Mouse (Mus musculus): ENCODE measurements at regions not wholly inside any gene's neighbourhood (a gene's known extent, or its start where the extent isn't known, plus 50 kb on each side); places are given as distances from the start of the nearest gene placed in this dataset.

DNA sequence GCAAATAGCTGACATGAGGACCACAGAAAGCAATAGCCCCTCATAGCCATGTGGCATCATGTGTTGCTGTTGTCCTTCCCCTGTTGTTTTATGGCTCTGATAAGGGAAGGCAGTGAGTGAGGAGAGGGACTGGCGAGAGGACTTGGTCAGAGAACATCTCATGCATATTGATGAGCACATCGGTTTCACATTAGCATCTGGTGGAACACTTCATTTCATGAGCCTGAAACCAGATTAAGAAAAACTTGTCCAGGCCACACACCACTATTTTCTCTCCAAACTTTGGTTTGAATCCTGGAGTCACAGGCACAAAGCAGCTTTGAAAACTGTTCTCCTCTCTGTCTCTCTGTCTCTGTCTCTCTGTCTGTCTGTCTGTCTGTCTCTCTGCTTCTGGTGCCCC lies 451.0 kb upstream of the Mgmt start:
- Histone ChIP-seq H3K4me1 (no peaks in the 10 kb centered on the region), H3K27me3 (replicated peaks) (no peaks in the 10 kb centered on the region), H3K4me2 (no peak overlapping the region), H3K9me3 (no peaks in the 10 kb centered on the region), H3K36me3 (replicated peaks) (no peaks in the 10 kb centered on the region), H3K4me3 (no peak overlapping the region), H3K9ac (no peak overlapping the region), H3K27ac (no peak overlapping the region)
- WGBS, result 42% methylated on average over 2 of the region's 2 CpGs
- ATAC-seq (replicated peaks), result no peak

DNA sequence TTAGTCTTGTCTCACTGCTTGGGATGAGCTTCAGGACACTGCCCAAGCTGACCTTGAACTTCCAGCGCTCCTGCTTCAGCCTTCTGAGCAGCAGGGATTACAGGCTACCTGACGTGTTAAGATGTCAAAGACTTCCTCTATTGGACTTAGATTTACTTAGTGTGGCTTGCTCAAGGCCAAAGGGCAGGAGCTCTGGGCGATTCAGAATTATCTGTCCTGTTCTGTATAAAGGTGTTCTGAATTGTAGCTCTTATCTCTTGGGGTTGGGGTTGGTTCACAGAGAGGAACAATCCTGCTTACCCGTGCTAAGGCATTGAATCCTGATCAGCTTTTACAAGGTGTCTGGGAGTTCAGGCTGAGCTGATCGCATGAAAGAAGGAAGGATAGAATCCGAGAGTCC lies 449.3 kb upstream of the Mgmt start:
- Histone ChIP-seq H3K27ac (no peak overlapping the region), H3K4me2 (no peak overlapping the region), H3K9ac (no peak overlapping the region), H3K36me3 (replicated peaks) (no peaks in the 10 kb centered on the region), H3K27me3 (replicated peaks) (no peaks in the 10 kb centered on the region), H3K4me1 (no peaks in the 10 kb centered on the region), H3K9me3 (no peaks in the 10 kb centered on the region), H3K4me3 (no peak overlapping the region)
- no peak for ATAC-seq (replicated peaks)
- 84% methylated on average over 6 of the region's 6 CpGs for WGBS

DNA sequence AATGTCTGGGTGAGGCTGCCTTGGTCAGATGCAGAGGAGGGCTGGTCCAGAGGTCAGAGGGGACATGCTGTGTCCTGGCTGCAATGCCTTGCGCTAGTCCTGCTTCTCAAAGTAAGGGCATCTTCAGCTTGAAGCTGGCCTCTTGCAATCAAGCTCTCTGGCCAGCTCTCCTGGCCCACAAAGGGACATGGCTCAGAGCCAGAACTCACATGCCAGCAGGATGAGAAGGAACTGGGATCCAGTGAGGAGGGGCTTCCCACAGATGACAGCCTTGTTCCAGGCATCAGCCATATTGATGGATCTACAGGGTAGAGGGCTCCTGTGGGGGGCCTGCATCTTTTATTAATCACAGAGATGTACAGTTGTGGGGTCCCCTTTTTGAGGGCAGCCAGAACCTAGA lies 445.1 kb upstream of the Mgmt start:
- Histone ChIP-seq H3K4me2 (no peak overlapping the region), H3K9me3 (no peaks in the 10 kb centered on the region), H3K4me3 (no peak overlapping the region), H3K27ac (no peak overlapping the region), H3K4me1 (peaks cover 3% of the 10 kb centered on the region; the same call in 1 of the 2 replicates), H3K36me3 (replicated peaks) (no peaks in the 10 kb centered on the region), H3K9ac (no peak overlapping the region), H3K27me3 (replicated peaks) (no peaks in the 10 kb centered on the region)
- ATAC-seq (replicated peaks), result no peak
- WGBS, result 87% methylated on average over 1 of the region's 1 CpGs

DNA sequence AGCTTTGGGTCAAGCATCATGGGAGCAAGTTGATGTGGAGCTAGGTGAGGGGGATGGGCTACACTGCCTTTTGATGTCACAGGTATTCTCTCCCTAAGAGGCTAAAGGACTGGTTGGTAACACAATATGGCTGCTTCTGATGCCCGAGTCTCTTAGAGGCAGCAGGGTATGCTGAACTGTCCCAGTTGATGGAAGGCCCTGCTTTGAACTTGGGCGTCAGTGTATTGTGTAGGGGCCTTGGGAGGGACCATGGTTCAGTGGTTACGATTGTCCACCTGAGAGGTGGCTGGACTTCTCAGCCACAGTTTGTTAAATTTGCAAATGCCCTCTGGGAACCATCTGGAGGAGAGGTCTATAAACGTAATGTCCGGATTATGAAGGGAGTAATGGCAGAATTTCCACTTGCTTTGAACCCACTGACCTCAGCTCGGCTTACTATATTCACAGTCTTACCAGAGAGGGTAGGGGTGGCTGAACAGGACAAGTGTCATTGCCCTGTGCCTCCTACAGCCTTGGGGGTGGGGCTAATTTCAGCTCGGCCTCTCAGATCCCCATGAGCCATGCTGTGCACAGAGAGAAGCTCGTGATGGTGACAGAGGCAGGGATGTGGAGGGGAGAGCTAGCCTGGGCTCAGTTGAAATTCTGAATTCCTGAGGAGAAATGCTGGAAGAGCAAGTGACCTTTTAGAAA lies 442.6 kb upstream of the Mgmt start:
- Histone ChIP-seq H3K4me3 (no peak overlapping the region), H3K27ac (no peak overlapping the region), H3K36me3 (replicated peaks) (no peaks in the 10 kb centered on the region), H3K9me3 (no peaks in the 10 kb centered on the region), H3K4me2 (no peak overlapping the region), H3K4me1 (peaks cover 3% of the 10 kb centered on the region; the same call in 1 of the 2 replicates), H3K27me3 (replicated peaks) (no peaks in the 10 kb centered on the region), H3K9ac (no peak overlapping the region)
- WGBS, result 68% methylated on average over 8 of the region's 8 CpGs
- ATAC-seq (replicated peaks), result no peak

DNA sequence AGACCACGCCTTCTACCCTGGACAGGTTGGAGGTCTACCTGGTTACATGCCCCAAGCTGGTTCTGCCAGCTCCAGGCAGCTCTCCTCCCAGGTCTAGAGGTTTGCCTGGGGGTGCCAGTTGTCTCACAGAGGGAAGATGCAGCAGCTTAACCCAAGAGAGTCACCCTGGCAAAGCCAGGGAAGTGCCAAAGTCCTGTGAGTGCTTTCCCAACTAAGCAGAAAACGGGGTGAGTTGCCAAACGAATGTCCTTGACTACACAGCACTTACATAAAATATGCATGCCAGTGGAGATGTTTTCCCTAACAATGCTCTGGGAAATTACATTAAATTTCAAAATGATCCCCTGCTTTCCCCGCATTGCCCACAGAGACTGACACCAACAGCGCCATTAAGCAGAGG lies 441.9 kb upstream of the Mgmt start:
- WGBS, result 62% methylated on average over 5 of the region's 5 CpGs
- no peaks in the 10 kb centered on the region for H3K36me3 ChIP-seq (replicated peaks)

DNA sequence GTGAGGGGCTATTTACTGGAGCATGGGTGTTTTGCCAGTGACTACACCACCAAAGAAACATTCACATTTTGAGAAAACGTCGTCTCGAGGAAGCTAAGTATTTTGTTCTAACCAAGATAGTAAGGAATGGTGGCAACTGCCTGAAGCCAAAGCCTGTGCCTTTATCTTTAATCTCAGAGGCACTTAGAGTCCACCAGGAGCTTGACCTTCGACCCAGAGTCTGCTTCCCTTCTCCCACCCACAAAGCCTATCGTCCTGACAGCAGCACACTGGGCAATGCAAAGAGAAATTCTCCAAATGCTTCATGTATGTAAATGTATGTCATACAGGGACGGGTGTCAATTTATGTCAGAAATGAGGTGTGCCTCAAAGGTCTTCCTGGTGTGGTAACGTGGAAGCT lies 437.2 kb upstream of the Mgmt start:
- 59% methylated on average over 7 of the region's 7 CpGs for WGBS
- Histone ChIP-seq H3K36me3 (replicated peaks) (no peaks in the 10 kb centered on the region), H3K27ac (no peak overlapping the region), H3K4me3 (no peak overlapping the region), H3K4me1 (peaks cover 3% of the 10 kb centered on the region; the same call in 1 of the 2 replicates), H3K27me3 (replicated peaks) (no peaks in the 10 kb centered on the region), H3K4me2 (no peak overlapping the region), H3K9me3 (no peaks in the 10 kb centered on the region), H3K9ac (no peak overlapping the region)
- no peak for ATAC-seq (replicated peaks)

More for the DNA sequence above, 441.9 kb upstream of the Mgmt start:
- H3K9ac ChIP-seq, result no peak overlapping the region
- peaks cover 3% of the 10 kb centered on the region; the same call in 1 of the 2 replicates for H3K4me1 ChIP-seq
- no peaks in the 10 kb centered on the region for H3K27me3 ChIP-seq (replicated peaks)
- no peak overlapping the region for H3K27ac ChIP-seq
- no peak for ATAC-seq (replicated peaks)
- no peaks in the 10 kb centered on the region for H3K9me3 ChIP-seq
- H3K4me3 ChIP-seq, result no peak overlapping the region
- H3K4me2 ChIP-seq, result no peak overlapping the region

DNA sequence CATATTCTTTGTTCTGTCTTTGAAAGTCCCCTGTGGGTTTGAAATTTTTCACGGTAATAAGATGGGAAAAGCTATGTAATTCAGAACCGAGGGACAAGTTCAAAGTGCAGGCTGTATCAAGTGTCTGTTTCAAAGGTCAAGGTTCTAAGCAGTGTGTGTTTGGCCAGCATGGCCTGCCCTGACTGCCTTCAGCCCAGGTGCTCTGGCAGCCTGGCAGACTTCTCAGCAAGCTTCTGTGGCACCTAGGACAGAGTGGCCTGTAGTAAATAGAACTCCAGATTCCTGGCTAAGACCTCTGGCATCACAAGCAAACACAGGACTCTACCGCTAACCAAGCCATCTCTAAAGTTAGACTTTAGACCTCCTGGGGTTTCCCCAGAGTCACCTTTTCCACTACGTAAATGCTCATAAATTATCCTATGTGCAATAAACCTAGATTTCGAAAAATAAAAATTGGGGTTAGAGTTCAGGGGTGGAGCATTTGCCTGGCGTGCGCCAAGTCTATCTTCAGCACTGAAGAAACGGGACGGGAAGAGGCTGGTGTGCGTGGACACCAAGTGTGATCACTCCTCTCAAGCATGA lies 436.5 kb upstream of the Mgmt start:
- Histone ChIP-seq H3K36me3 (replicated peaks) (no peaks in the 10 kb centered on the region), H3K27me3 (replicated peaks) (no peaks in the 10 kb centered on the region), H3K4me2 (no peak overlapping the region), H3K9ac (no peak overlapping the region), H3K27ac (no peak overlapping the region), H3K9me3 (no peaks in the 10 kb centered on the region), H3K4me3 (no peak overlapping the region), H3K4me1 (no peaks in the 10 kb centered on the region)
- no peak for ATAC-seq (replicated peaks)
- WGBS, result 89% methylated on average over 10 of the region's 10 CpGs

DNA sequence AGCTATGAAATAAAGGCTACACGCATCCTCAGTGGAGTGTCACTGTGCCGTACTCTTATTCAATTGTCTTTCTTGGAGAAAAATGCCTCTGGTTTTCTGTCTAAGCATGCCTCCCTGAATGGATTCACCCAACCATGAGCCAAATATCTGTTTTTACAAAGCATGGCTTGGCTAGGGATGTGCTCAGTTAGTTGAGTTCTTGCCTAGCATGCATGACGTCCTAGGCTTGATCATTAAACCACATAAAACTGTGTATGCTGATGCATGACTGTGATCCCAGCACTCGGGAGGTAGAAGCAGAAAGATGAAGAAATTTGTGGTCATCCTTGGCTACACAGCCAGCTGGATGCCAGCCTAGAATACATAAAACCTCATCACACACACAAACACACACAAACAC lies 417.3 kb upstream of the Mgmt start:
- 73% methylated on average over 4 of the region's 4 CpGs for WGBS
- Histone ChIP-seq H3K4me1 (no peaks in the 10 kb centered on the region), H3K9ac (no peak overlapping the region), H3K36me3 (replicated peaks) (no peaks in the 10 kb centered on the region), H3K9me3 (no peaks in the 10 kb centered on the region), H3K4me3 (no peak overlapping the region), H3K4me2 (no peak overlapping the region), H3K27me3 (replicated peaks) (peaks cover 11% of the 10 kb centered on the region), H3K27ac (no peak overlapping the region)
- no peak for ATAC-seq (replicated peaks)

DNA sequence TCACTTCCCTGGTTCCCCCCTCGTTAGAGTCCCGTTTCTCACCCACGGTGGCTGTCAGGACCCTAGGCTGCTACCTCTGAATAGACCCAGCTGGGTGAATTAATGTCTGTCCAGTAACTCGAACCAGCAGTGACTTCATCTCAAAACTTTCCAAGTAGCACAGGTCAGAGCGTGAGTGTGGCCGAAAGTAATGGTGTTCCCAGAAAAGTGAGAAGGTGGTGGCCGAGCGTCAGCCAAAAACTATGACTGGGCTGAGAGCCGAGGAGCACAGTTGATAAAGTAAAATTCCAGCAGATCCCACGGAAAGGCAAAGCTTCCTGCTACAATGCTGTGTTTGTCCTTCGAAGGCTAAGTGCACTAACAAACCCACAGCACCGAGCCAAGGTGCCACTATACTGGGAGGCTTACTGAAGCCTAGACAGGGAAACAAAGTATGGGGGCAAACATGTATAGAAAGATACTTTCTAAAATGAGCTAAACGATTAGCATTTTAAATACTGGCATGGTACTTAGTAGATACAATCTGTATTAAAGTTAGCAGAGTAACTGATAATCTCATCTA lies 413.7 kb upstream of the Mgmt start:
- ATAC-seq (replicated peaks), result no peak
- 72% methylated on average over 13 of the region's 13 CpGs for WGBS
- H3K27me3 ChIP-seq (replicated peaks), result peaks cover 19% of the 10 kb centered on the region
- H3K9ac ChIP-seq, result no peak overlapping the region
- no peak overlapping the region for H3K27ac ChIP-seq
- peaks cover 7% of the 10 kb centered on the region; the same call in 1 of the 2 replicates for H3K4me1 ChIP-seq
- H3K36me3 ChIP-seq (replicated peaks), result no peaks in the 10 kb centered on the region
- no peak overlapping the region for H3K4me3 ChIP-seq
- H3K9me3 ChIP-seq, result no peaks in the 10 kb centered on the region
- H3K4me2 ChIP-seq, result no peak overlapping the region

DNA sequence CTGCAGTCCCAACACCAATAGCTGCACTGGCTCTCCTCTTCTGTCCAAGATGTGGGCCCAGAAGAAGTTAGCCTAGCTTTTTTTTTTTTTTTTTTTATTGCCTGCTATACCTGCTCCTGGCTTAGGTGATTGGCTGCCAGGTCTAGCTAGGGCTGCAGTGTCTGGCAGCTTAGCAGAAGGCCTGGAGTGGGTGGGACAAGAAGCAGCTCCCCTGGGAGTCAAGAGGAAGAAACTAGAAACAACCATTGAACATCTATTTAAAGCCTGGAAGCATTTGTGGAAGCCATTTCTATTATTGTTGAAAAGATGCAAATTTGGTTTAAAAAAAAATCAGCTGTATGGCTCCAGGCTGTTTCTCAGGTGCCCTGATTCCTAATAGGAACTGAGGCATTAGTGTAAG lies 411.2 kb upstream of the Mgmt start:
- Histone ChIP-seq H3K27ac (no peak overlapping the region), H3K4me1 (peaks cover 13% of the 10 kb centered on the region; the same call in 1 of the 2 replicates), H3K9me3 (no peaks in the 10 kb centered on the region), H3K27me3 (replicated peaks) (peaks cover 27% of the 10 kb centered on the region), H3K4me2 (no peak overlapping the region), H3K36me3 (replicated peaks) (no peaks in the 10 kb centered on the region), H3K4me3 (no peak overlapping the region), H3K9ac (no peak overlapping the region)
- ATAC-seq (replicated peaks), result no peak

DNA sequence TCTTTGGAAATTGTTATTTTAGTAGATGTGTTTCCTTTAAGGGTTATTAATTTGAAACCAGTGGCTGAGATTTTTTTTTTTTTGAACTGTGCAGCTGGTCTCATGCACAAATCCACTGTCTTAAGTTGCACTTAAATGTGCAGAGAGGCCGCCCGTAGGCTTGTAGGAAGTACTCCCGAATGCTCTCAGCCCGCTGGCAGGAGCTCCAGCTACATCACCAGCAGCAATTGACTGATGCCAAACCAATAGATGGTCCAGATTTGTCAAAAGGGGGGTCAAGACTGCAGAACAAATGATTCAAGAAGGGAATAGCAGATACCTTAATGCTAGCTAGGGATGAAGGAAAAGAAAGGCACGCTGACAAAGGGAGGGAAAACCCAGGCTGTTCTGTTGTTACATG lies 406.9 kb upstream of the Mgmt start:
- 44% methylated on average over 5 of the region's 5 CpGs for WGBS

DNA sequence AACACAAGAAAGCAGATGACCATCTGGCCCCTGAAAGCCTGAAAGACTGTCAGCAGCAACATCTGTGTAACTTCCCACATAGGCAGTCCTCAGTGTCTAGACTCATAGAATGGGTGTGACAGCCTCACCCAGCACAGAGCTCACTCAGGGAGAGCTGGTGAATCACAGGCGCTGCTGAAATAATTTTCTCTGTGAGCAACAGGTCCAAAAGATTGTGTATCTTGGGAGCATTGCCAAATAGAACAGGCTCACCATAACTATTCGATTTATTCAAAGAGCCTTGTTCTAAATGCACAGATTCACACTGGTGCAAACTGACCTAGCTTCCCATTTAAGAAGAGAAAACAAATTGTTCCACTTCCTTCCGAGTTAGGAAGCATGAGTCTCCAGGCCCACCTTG lies 399.6 kb upstream of the Mgmt start:
- Histone ChIP-seq H3K27ac (no peak overlapping the region), H3K27me3 (replicated peaks) (peaks cover 38% of the 10 kb centered on the region), H3K4me2 (no peak overlapping the region), H3K9ac (no peak overlapping the region), H3K36me3 (replicated peaks) (no peaks in the 10 kb centered on the region), H3K4me1 (peaks cover 55% of the 10 kb centered on the region), H3K4me3 (no peak overlapping the region), H3K9me3 (no peaks in the 10 kb centered on the region)
- 65% methylated on average over 3 of the region's 3 CpGs for WGBS
- no peak for ATAC-seq (replicated peaks)

More for the DNA sequence above, 406.9 kb upstream of the Mgmt start:
- Histone ChIP-seq H3K27ac (no peak overlapping the region), H3K4me2 (no peak overlapping the region), H3K36me3 (replicated peaks) (no peaks in the 10 kb centered on the region), H3K9me3 (no peaks in the 10 kb centered on the region), H3K4me1 (peaks cover 49% of the 10 kb centered on the region), H3K4me3 (no peak overlapping the region), H3K9ac (no peak overlapping the region), H3K27me3 (replicated peaks) (peaks cover 20% of the 10 kb centered on the region)
- ATAC-seq (replicated peaks), result no peak
